Mouse (Mus musculus): ENCODE results near the gene Ccr8.
A peak's percentile ranks its signal among the peaks of the same experiment; 100 is the strongest.

The Ccr8 gene

DNA sequence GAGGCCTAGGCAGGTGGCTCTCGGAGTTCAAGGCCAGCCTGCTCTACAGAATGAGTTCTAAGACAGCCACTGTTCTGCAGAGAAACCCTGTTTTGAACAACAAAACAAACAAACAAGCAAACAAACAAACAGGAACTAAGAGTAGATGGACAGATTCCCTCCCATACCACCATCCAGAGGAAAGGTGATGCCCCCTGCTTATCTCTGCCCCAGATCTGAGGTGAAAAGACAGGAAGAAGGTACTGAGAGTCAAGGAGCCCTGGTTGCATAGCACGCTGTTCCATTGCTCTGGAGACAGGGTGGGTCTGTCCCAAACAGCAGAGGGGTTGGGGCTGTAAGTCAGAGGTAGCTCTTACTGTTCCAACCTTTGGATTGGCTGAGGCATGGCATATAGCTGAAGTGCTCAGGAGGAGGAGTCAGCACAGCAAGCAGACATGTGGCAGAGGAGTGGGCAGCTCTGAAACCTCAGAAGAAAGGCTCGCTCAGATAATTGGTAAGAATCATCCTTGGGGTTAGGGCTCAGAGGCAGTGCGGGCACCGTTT lies at the start of gene Ccr8:
Gene Ccr8 (plus strand): TSS at position 419 of the 543 bp plus-strand sequence.
- peak; percentile 36 for DNase-seq

DNA sequence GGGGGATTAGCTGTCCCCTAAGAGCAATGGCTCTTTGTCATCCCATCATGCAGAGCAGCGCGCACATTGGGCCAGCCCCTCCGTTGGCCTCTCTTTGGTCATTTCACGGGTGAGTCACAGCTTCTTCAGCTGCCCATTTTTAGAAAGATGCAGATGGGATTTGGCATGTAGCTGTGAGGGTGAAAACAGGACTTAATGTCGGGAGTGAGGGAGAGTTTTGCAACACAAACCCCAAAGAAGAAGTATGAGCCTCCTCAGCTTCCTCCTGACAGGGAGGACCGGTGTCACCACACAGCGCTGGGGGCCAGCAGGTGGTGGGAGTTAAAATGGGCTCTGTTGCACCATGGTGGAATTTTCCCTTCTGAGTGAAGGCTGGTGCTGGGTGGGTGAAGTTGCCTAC lies 48.8 kb upstream of the Ccr8 start:
- DNase-seq: peak; percentile 90

DNA sequence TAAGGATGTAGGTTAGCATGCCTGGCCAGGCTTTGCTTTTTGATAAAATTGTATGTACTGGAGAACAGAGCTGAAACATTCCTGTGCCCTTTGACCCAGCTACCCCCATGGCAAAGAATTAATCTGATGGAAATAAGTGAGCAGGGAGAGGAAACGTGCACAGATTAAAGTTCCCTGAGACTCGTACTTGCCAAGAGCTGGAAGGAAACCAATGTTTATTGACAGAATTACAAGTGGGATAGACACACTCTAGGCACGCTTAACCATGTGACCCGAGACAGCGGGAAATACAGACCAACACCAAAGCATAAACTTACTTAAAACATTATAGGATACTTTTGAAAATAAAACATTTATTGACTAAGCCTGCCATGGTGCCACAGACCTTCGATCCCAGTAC lies 43.4 kb upstream of the Ccr8 start:
- DNase-seq: no peak

- DNase-seq: peak; percentile 94
These were observed 42.5 kb upstream of the Ccr8 start for GRCm38 (mm10) chr9:120049407-120049806.

GRCm38 (mm10) chr9:120054545-120055277 lies 37.2 kb upstream of the Ccr8 start:
- DNase-seq: peak; percentile 90

DNA sequence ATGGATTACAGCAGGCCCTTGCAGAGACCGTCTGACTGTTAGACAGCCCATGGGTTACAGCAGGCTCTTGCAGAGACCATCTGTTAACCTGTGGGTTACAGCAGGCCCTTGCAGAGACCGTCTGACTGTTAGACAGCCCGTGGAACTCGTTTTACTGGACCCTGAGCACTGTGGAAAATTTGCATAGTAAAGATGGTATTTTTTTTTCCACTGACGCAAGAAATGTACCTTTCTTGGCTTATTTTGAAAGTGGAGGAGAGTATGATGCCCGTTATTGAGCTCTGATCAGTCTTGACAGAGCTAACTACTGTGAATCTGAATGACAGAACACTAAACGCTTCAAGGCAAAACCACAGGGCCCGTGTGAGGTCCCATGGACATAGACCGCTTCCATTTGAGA lies 35.7 kb upstream of the Ccr8 start:
- DNase-seq: no peak

DNA sequence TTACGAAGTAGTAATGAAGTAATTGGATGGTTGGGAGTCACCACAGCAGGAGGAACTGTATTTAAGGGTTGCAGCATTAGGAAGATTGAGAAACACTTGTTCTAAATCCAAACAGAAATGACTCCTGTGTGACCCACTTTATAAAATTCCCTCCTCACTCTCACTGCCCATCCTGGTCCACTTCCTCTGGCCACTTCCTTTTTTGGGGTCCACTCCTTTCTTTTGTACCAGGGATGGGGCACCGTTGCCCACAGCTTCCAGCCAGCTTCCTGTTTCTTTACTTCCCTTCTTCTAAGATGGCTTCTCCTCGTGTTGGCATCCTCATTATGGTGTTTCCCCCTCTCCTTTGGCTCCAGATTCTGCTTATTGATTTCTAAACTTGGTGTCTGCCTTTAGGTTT lies 33.2 kb upstream of the Ccr8 start:
- DNase-seq: peak; percentile 97

DNA sequence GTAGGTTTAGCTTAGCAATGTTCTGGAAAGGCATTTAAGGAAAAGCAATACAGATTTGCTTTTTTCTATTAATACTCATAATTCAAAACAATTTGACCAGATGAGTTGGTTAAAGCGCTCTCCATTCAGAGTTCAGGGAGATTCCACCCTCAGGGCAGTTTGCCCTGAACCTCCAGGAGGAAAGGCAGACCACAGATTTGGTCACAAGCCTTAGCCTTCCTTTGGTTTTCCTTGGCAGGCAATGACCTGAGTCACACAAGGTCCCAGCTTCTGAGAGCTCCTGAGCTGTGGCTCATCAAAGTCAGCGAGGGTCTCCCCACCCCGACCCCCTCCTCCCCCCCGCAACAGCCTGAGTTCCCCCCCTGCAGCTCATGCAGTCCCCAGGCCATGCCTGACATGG lies 27.6 kb upstream of the Ccr8 start:
- no peak for DNase-seq

- no peak for DNase-seq
These were observed 24.3 kb upstream of the Ccr8 start for GRCm38 (mm10) chr9:120067609-120068008.

GRCm38 (mm10) chr9:120068047-120068446 lies 23.9 kb upstream of the Ccr8 start:
- peak; percentile 94 for DNase-seq

GRCm38 (mm10) chr9:120069779-120070178 lies 22.1 kb upstream of the Ccr8 start, which contains the start of gene Cx3cr1:
Gene Cx3cr1 (minus strand): TSS chr9:120069879.
- peak; percentile 73 for DNase-seq

DNA sequence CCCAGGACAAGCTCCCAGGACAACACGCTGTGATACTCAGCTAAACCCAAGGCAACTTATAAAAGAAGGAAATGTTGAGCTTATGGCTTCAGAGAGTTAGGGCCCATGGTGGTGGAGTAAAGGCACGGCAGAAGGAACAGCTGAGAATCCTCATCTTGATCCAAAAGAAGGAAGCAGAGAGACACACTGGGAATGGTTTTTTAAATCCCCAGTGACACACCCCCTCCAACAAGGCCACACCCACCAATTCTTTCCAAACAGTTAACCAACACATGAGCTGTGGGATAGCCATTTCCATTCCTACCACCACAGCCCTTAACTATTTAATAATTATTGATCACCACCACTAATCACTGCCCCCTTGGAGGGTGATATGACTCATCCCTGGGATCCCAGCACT lies 20.7 kb upstream of the Ccr8 start:
- DNase-seq: peak; percentile 89

GRCm38 (mm10) chr9:120073169-120073568 lies 18.7 kb upstream of the Ccr8 start:
- DNase-seq: peak; percentile 96

- peak; percentile 46 for DNase-seq
These were observed 17.4 kb upstream of the Ccr8 start for GRCm38 (mm10) chr9:120074516-120074915.

GRCm38 (mm10) chr9:120078241-120078640 lies 13.7 kb upstream of the Ccr8 start:
- DNase-seq: no peak

DNA sequence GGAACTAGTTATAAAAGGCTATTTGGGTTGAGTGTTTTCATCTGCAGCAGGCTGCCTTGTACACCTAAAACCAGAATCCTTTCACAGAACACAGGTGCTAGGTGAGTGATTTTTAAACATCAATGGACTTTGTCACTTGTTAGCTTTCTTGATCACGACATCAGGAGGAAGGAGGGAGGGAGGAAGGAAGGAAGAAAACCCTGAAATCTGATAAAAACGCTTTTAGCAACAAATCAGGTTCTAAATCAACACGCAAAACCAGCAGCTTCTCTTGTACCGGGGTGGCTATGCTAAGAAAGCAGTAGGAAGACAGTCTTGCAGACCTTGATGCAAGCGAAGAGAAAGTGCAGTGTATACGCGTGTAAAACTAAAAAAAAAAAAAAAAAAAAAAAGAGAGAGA lies 12.0 kb upstream of the Ccr8 start:
- DNase-seq: peak; percentile 44

DNA sequence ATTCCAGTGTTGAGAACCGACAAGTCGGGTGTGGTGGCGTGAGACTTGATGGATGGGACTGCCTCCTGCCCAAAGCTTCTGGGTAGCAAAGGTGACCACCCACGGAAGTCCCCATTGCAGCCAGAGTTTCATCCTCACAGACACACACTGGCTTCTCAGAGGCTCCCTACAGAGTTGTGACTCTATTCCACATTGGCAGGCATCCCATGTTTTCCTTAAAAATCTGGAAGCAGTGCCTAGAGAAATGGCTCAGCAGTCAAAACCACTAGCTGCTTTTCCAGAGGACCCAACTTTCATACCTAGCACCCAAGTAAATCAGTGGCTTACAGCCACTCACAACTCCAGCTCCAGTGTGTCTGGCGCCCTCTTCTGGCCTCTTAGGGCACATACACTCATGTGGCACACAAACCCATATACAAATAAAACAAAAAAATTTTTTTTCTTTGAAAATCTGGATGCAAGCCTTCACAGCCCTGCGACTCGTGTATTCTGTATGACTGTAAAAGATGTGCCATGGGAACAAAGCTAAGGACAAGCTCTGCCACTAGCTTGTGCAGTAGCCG lies 11.3 kb upstream of the Ccr8 start:
- peak; percentile 86 for DNase-seq

DNA sequence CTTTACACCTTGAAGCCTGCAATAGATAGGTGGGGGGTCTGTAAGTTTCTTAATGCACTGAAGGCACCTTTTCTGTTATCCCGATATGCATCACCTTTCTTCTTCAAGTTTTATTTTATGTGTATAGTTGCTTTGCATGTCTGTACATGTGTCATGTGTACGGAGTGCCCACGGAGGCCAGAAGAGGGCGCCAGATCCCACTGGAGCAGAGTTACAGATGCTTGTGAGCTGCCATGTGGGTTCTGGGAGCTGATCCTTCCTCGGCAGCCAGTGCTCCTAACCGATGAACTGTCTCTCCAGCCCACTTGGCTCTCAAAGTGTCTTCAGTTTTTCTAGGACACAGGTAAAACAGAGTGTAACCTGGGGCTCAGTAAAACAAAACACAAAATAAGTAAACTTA lies 10.7 kb upstream of the Ccr8 start:
- DNase-seq: peak; percentile 55

DNA sequence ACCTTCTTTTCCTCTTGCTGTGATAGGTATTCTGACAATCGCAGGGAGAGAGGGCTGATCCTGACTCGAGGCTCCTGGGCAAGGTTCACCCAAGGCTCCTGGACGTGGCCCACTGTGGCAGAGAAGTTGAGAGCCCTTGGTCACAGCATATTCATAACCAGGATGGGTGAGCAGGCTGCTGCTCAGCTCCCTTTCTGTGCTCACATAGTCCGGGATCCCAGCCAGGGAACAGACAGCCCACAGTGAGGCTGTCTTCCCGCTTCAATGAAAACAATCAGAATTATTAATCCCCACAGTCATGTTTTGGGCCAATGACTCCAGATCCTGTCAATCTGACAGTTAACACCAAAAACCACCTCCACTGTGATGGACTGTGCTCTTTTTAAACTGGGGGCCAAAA lies 9.9 kb upstream of the Ccr8 start:
- DNase-seq: peak; percentile 75

- no peak for DNase-seq
These were observed 9.2 kb upstream of the Ccr8 start for GRCm38 (mm10) chr9:120082691-120083090.

- peak; percentile 71 for DNase-seq
These were observed 8.6 kb upstream of the Ccr8 start for GRCm38 (mm10) chr9:120083158-120083894.

- DNase-seq: peak; percentile 51
These were observed 7.5 kb upstream of the Ccr8 start for GRCm38 (mm10) chr9:120084406-120084805.

- DNase-seq: peak; percentile 40
These were observed 2.8 kb upstream of the Ccr8 start for GRCm38 (mm10) chr9:120089125-120089524.

GRCm38 (mm10) chr9:120091086-120091485 lies 828 bp upstream of the Ccr8 start:
- DNase-seq: peak; percentile 83

Measured in heart, adult 11 months (tissue).